Mouse (Mus musculus) stomach, embryonic 15.5 days (tissue): ENCODE data around the gene Zfp114. TPM values are rescaled to one million over a fixed set of nuclear protein-coding genes. Genes with fewer than 3 reads are reported as not detected.
A peak's percentile ranks its signal among the peaks of the same experiment; 100 is the strongest.

Experiments
- ATAC-seq: fragments of 200-750 bp; cut with Nextera tagmentation; 2 replicates; pipeline ENCODE4 v1.8.0; 2017; ENCODE audit warnings: low read depth, moderate number of reproducible peaks, moderate TSS enrichment; ENCODE audit not compliant: insufficient read depth, low FRiP score
- H3K27ac ChIP-seq: fragments of 300-500 bp; sonication (generic); 2 replicates; pipeline ENCODE4 v1.5.1; 2015; ENCODE audit warnings: mild to moderate bottlenecking, inconsistent platforms
- H3K27me3 ChIP-seq: fragments of 300-500 bp; sonication (generic); replicated peaks from 2 replicates; pipeline ENCODE4 v1.6.1; 2015; ENCODE audit warnings: inconsistent platforms
- H3K36me3 ChIP-seq: fragments of 300-500 bp; sonication (generic); 2 replicates; pipeline ENCODE4 v1.6.1; 2015; ENCODE audit warnings: inconsistent platforms
- H3K4me1 ChIP-seq: fragments of 300-500 bp; sonication (generic); 2 replicates; pipeline ENCODE4 v1.6.1; 2015; ENCODE audit warnings: inconsistent platforms
- H3K4me2 ChIP-seq: fragments of 300-500 bp; sonication (generic); 2 replicates; pipeline ENCODE4 v1.6.1; 2015; ENCODE audit warnings: mild to moderate bottlenecking, inconsistent platforms
- H3K4me3 ChIP-seq: fragments of 300-500 bp; sonication (generic); replicated peaks from 2 replicates; pipeline ENCODE4 v1.5.1; 2015; ENCODE audit warnings: inconsistent platforms
- H3K9ac ChIP-seq: fragments of 300-500 bp; sonication (generic); 2 replicates; pipeline ENCODE4 v1.6.1; 2015; ENCODE audit warnings: inconsistent platforms
- H3K9me3 ChIP-seq: fragments of 300-500 bp; sonication (generic); 2 replicates; pipeline ENCODE4 v1.6.1; 2016; ENCODE audit warnings: inconsistent platforms
- WGBS: fragments of 180-500 bp; shearing (Covaris S2); methylation state at CpG from one replicate; pipeline ENCODE4 v1.1.7; 2015; 5-methylcytosine and 5-hydroxymethylcytosine counted together
- polyA plus RNA-seq: library from polyadenylated mRNA; unstranded; fragments of >200 nt; fragmentation: Nextera tagmentation; extraction: Ambion mirVana; gene quantifications from 2 replicates; pipeline ENCODE4 v1.2.1, GENCODE M21; 2015

The Zfp114 gene
- polyA plus RNA-seq, result 5.5 and 6.3 TPM in 2 replicates

- no peaks in the 10 kb centered on the region for H3K9me3 ChIP-seq
- no peaks in the 10 kb centered on the region; the same call in 1 of the 2 replicates for H3K4me1 ChIP-seq
- peak; percentile 87 for ATAC-seq
- peak within 1 kb of the TSS; percentile 57 for H3K4me2 ChIP-seq
- 0 out of 2 replicates have a peak, but pooled peaks cover 3% of the 10 kb centered on the region for H3K36me3 ChIP-seq
- H3K27ac ChIP-seq, result peak within 1 kb of the TSS; percentile 58; the same call in 1 of the 2 replicates
- no peak within 1 kb of the TSS for H3K9ac ChIP-seq
- H3K27me3 ChIP-seq, result no peaks in the 10 kb centered on the region
- WGBS, result 9% methylated on average over 23 of the region's 23 CpGs
- peak within 1 kb of the TSS; percentile 63 for H3K4me3 ChIP-seq
Measured at GRCm38 (mm10) chr7:24174618-24175336, at the start of gene Zfp114. Zfp114 (plus strand) TSS chr7:24175060.

- no peak for ATAC-seq
- WGBS, result 19% methylated on average over 6 of the region's 6 CpGs
- H3K4me2 ChIP-seq, result peak overlapping the region; percentile 61
- H3K27me3 ChIP-seq, result no peaks in the 10 kb centered on the region
- peaks cover 13% of the 10 kb centered on the region for H3K36me3 ChIP-seq
- H3K9ac ChIP-seq, result peak overlapping the region; percentile 32; the same call in 1 of the 2 replicates
- no peaks in the 10 kb centered on the region for H3K9me3 ChIP-seq
- H3K4me1 ChIP-seq, result peaks cover 7% of the 10 kb centered on the region; the same call in 1 of the 2 replicates
- no peak overlapping the region for H3K27ac ChIP-seq
- H3K4me3 ChIP-seq, result peak overlapping the region; percentile 74
Measured at GRCm38 (mm10) chr7:24133425-24133995, 41.4 kb upstream of the Zfp114 start.

- Histone ChIP-seq H3K27ac (no peak within 1 kb of the TSS), H3K4me1 (peaks cover 7% of the 10 kb centered on the region; the same call in 1 of the 2 replicates), H3K4me2 (peak within 1 kb of the TSS; percentile 61), H3K4me3 (peak within 1 kb of the TSS; percentile 74), H3K36me3 (peaks cover 16% of the 10 kb centered on the region), H3K27me3 (no peaks in the 10 kb centered on the region), H3K9me3 (no peaks in the 10 kb centered on the region), H3K9ac (peak within 1 kb of the TSS; percentile 70)
- 3% methylated on average over 32 of the region's 32 CpGs for WGBS
- peak; percentile 94 for ATAC-seq
Measured at GRCm38 (mm10) chr7:24133996-24134828, 40.6 kb upstream of the Zfp114 start, which contains the start of gene Zfp235. Zfp235 (plus strand) TSS chr7:24134169.

GRCm38 (mm10) chr7:24142566-24142965 is 32.3 kb upstream of the Zfp114 start:
- ATAC-seq, result no peak
- no peaks in the 10 kb centered on the region for H3K4me1 ChIP-seq
- WGBS, result 87% methylated on average over 6 of the region's 6 CpGs
- H3K36me3 ChIP-seq, result peaks cover 30% of the 10 kb centered on the region
- H3K4me3 ChIP-seq, result no peak overlapping the region
- H3K9ac ChIP-seq, result no peak overlapping the region
- no peak overlapping the region for H3K4me2 ChIP-seq
- no peak overlapping the region for H3K27ac ChIP-seq
- no peaks in the 10 kb centered on the region for H3K27me3 ChIP-seq
- H3K9me3 ChIP-seq, result no peaks in the 10 kb centered on the region

- no peak overlapping the region for H3K4me2 ChIP-seq
- H3K9ac ChIP-seq, result no peak overlapping the region
- no peak for ATAC-seq
- H3K27ac ChIP-seq, result no peak overlapping the region
- no peaks in the 10 kb centered on the region for H3K36me3 ChIP-seq
- H3K9me3 ChIP-seq, result no peaks in the 10 kb centered on the region; the same call in 1 of the 2 replicates
- WGBS, result 13% methylated on average over 1 of the region's 1 CpGs
- H3K4me1 ChIP-seq, result no peaks in the 10 kb centered on the region
- no peaks in the 10 kb centered on the region for H3K27me3 ChIP-seq
- no peak overlapping the region for H3K4me3 ChIP-seq
Measured at GRCm38 (mm10) chr7:24153272-24153671, 21.6 kb upstream of the Zfp114 start.

- Histone ChIP-seq H3K27me3 (no peaks in the 10 kb centered on the region), H3K27ac (no peak overlapping the region), H3K36me3 (no peaks in the 10 kb centered on the region), H3K9me3 (no peaks in the 10 kb centered on the region), H3K4me1 (no peaks in the 10 kb centered on the region; the same call in 1 of the 2 replicates), H3K4me2 (no peak overlapping the region), H3K9ac (no peak overlapping the region), H3K4me3 (no peak overlapping the region)
- WGBS, result 61% methylated on average over 4 of the region's 4 CpGs
- no peak for ATAC-seq
Measured at GRCm38 (mm10) chr7:24172191-24172590, 2.7 kb upstream of the Zfp114 start.

GRCm38 (mm10) chr7:24175337-24175711 is 464 bp downstream of the Zfp114 start:
- H3K27me3 ChIP-seq, result no peaks in the 10 kb centered on the region
- no peaks in the 10 kb centered on the region for H3K9me3 ChIP-seq
- no peak overlapping the region for H3K9ac ChIP-seq
- 43% methylated on average over 6 of the region's 6 CpGs for WGBS
- H3K4me2 ChIP-seq, result peak overlapping the region; percentile 57
- no peak overlapping the region for H3K27ac ChIP-seq
- peak overlapping the region; percentile 63 for H3K4me3 ChIP-seq
- ATAC-seq, result no peak
- no peaks in the 10 kb centered on the region; the same call in 1 of the 2 replicates for H3K4me1 ChIP-seq
- H3K36me3 ChIP-seq, result 0 out of 2 replicates have a peak, but pooled peaks cover 3% of the 10 kb centered on the region

GRCm38 (mm10) chr7:24187611-24188010 is 12.8 kb downstream of the Zfp114 start:
- Histone ChIP-seq H3K27me3 (no peaks in the 10 kb centered on the region), H3K4me1 (no peaks in the 10 kb centered on the region), H3K27ac (no peak overlapping the region), H3K36me3 (no peaks in the 10 kb centered on the region), H3K9me3 (no peaks in the 10 kb centered on the region), H3K4me3 (no peak overlapping the region), H3K4me2 (no peak overlapping the region), H3K9ac (no peak overlapping the region)
- WGBS, result 58% methylated on average over 1 of the region's 1 CpGs
- no peak for ATAC-seq

- no peak for ATAC-seq
- H3K9me3 ChIP-seq, result no peaks in the 10 kb centered on the region
Measured at GRCm38 (mm10) chr7:24188901-24189570, 14.2 kb downstream of the Zfp114 start.

GRCm38 (mm10) chr7:24189571-24189944 is 14.7 kb downstream of the Zfp114 start:
- peaks cover 10% of the 10 kb centered on the region for H3K36me3 ChIP-seq
- ATAC-seq, result no peak
- no peak overlapping the region for H3K4me2 ChIP-seq
- H3K9me3 ChIP-seq, result no peaks in the 10 kb centered on the region
- H3K9ac ChIP-seq, result no peak overlapping the region
- H3K4me3 ChIP-seq, result no peak overlapping the region
- H3K27ac ChIP-seq, result no peak overlapping the region
- no peaks in the 10 kb centered on the region for H3K27me3 ChIP-seq
- WGBS, result 68% methylated on average over 5 of the region's 5 CpGs
- no peaks in the 10 kb centered on the region for H3K4me1 ChIP-seq

More at GRCm38 (mm10) chr7:24188901-24189570, 14.2 kb downstream of the Zfp114 start:
- Histone ChIP-seq H3K9ac (no peak overlapping the region), H3K36me3 (0 out of 2 replicates have a peak, but pooled peaks cover 5% of the 10 kb centered on the region), H3K4me2 (no peak overlapping the region), H3K27me3 (no peaks in the 10 kb centered on the region), H3K27ac (no peak overlapping the region), H3K4me3 (no peak overlapping the region), H3K4me1 (no peaks in the 10 kb centered on the region)
- 63% methylated on average over 4 of the region's 4 CpGs for WGBS

- Histone ChIP-seq H3K4me1 (no peaks in the 10 kb centered on the region), H3K4me3 (no peak overlapping the region), H3K9ac (no peak overlapping the region), H3K27me3 (no peaks in the 10 kb centered on the region), H3K4me2 (no peak overlapping the region), H3K27ac (no peak overlapping the region), H3K9me3 (no peaks in the 10 kb centered on the region), H3K36me3 (peaks cover 16% of the 10 kb centered on the region)
- ATAC-seq, result no peak
- 73% methylated on average over 2 of the region's 2 CpGs for WGBS
Measured at GRCm38 (mm10) chr7:24191361-24191760, 16.5 kb downstream of the Zfp114 start.
